Mouse (Mus musculus): ENCODE results near the gene Ppp1r1b.

The Ppp1r1b gene

DNA sequence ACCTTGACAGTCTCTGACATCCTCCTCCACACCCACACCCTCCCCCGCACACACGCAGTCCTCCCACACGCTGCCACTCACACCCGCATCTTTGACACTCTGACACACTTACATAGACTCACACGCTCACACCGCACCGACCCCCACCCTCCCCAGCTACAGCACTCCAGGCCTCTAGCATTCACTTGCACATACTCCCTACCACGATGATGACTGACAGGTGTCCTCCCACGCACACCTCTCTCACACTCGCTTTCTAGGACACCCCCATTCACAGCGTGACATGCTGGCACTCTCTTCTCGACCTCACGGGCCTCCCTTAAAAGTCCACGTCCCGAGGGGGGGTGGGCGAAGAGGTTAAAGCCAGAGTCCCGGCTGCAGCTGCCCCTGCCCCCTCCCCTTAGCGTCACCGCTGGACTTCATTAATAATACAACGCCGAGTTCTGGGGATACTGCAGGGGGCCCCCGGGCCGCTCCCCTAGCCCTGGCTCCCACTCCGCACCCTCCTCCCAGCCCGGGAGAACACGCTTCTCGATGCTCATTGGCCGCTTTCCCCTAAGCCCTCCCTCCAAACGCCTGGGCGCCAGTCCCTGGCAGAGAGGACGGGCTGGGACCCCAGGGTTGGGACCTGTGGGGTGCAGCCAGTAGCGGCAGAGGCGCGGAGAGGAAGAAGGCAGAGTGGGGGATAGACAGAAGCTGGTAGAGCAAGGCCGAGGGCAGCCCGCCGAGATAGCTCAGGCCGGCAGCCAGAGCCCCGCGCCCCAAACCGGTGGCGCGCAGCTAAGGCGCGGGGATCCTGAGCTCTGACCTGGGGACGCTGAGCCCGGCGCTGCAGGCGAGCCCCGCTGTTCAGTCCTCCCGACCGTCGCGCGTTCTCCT is at the start of gene Ppp1r1b:
Gene Ppp1r1b, plus strand, starts transcription at position 322 of the 879 bp plus-strand sequence.
- no peak for DNase-seq (ENCODE audit: low read depth, low spot score)

DNA sequence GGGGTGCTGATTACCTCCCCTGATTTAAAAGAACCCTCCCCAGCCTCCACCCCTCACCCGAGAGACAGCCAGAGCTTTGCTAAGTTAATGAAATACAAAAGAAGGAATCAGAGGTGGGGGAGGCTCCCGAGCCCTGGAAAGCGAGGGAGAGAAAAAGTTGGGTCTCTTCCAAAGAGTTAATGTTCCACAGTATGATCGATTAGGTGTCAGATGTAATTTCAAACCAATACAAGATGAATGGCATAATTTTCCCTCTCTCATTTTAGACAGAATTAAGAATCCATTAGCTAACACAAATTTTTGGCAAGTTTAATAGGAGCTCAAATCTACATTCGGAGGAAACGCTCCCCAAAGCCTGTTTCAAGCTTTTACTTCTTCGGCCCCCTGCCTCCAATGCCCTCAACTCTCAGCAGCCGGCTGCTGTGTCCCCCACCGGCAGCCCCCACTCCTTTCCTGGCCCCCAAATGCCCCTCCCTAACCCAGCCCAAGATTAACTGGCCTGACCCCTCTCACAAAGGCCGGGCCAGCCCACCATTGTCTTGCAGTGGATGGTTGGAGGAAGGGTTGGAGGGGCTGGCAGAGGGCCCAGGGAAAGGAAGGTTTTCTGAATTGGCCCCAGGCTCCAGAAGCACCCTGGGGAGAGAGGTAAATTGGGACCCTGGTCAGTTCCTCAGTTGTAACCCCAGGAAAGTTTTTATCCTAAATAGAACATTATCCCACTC is 49.6 kb upstream of the Ppp1r1b start:
- peak; percentile 64 for DNase-seq (ENCODE audit: low read depth, low spot score)

DNA sequence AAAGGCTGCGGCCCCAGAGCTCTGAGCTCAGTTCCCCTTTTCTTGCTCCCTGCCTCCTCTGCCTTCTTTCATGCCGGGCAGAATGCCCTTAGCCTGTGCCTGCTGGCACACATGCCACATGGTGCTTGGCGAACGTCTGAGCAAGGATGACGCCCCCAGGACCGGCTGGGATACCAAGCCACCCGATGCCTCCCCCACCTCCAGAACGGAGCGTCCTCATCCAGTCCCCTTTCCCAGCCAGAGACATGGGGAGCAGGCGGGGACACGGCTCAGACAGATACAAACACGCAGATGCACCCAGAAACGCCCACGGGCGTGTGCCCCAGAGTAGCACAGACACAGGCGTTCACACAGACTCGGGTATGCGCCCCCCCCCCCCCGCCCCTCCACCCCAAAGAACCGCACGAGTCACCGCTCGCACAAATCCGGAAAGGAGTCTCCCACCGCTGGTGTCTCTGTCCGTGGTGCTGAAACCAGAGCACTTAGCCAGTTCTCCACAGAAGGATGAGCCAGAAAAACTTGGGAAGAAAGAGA is 34.3 kb upstream of the Ppp1r1b start:
- peak; percentile 76 for DNase-seq (ENCODE audit: low read depth, low spot score)

DNA sequence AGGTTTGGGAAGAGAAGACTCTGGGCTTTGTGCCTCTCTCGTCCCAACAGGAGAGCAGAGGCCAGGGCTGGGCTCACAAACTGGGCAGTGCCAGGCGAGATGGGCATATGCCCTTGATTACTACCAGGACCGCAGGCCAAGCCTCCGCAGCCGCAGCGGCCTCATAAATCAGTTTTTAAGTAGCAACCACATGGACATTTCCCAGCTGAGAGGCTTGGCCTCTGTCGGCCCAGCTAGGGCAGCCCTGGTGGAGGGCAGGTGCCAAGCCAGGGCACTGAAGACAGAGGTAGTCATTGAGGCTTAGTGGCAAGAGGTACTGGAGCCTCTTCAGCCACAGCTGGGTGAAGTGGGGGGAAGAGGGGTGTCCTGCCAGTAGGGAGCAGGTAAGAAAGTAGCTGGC is 30.7 kb upstream of the Ppp1r1b start:
- DNase-seq (ENCODE audit: low read depth, low spot score) = no peak

GRCm38 (mm10) chr11:98318421-98319116 is 29.6 kb upstream of the Ppp1r1b start:
- no peak for DNase-seq (ENCODE audit: low read depth, low spot score)

DNA sequence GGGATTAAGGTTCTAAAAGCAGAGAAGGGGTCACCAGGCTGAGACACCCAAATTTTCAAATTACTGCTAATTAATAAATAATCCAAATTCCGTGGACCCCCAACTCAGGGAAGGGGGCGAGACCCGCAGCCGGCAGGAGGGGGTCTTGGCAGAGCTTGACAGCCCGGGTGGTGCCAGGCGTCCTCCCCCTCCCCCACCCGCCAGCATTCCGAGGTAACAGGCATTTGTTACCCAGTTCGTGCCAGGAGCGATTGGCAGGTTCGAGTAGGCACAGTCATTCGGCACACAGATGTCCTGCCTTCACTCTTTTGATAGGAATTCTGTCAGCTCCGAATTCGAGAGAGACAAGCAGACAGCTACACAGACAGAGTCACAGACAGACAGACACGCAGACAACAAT is 29.1 kb upstream of the Ppp1r1b start:
- no peak for DNase-seq (ENCODE audit: low read depth, low spot score)

- no peak for DNase-seq (ENCODE audit: low read depth, low spot score)
Measured at GRCm38 (mm10) chr11:98319544-98319943, 28.7 kb upstream of the Ppp1r1b start.

DNA sequence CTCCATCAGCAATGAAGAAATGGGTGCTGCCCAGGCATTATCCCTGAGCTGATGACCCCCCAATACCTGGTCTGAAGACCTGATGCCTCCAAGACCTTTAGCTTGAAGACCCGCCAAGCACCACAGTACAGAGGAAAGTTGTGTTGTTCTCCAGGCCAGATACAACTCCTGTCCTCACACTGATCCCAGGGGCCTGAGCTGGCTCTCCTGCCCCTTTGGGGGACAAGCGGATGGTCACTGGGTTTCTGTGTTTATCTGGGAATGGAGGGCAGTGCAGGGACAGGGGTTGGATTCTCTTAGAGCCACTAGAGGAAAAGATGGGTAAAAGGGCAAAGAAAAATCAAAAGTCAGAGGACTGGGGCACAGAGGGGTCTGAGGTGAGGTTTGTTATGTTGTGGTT is 28.3 kb upstream of the Ppp1r1b start:
- no peak for DNase-seq (ENCODE audit: low read depth, low spot score)

DNA sequence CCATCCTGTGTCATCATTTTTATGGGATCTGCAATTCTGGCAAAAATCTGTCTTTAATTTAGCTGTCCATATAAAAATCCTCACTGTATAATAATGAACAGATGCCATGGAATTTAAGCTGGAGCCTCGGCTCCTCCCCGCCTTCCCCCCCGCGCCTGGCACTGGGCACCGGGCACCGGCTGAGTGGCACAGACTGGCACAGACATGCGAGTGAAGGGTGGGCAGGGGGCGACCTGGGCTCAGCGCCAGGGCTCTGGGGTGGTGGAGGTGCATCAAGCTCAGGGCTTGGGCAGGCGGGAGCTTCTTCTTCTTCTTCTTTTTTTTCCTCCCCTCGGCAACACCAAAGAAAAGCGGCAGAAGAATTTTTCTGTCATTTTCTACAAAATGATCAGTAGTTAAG is 27.8 kb upstream of the Ppp1r1b start:
- no peak for DNase-seq (ENCODE audit: low read depth, low spot score)

- no peak for DNase-seq (ENCODE audit: low read depth, low spot score)
Measured at GRCm38 (mm10) chr11:98320806-98321676, 27.2 kb upstream of the Ppp1r1b start.

- DNase-seq (ENCODE audit: low read depth, low spot score) = no peak
Measured at GRCm38 (mm10) chr11:98321677-98322003, 26.6 kb upstream of the Ppp1r1b start.

DNA sequence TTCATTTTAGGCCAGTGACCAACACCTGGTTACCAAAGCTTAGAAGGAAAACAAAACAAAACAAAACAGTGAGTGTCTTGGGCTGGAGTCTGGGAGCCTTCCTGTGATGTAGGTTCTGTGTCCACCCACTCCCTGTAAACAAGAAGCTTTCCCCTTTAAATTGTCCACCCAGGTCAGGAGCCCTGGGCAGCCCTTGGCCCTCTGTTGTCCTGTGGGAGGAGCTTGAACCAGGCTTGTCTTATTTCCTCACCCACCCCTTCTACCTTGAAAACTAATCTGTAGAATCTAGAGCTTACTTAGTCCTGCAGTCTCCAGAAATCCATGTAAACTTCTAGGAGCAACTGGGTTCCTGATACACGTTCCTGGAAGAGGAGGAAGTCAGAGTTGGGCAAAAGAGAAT is 26.0 kb upstream of the Ppp1r1b start:
- DNase-seq (ENCODE audit: low read depth, low spot score) = no peak

DNA sequence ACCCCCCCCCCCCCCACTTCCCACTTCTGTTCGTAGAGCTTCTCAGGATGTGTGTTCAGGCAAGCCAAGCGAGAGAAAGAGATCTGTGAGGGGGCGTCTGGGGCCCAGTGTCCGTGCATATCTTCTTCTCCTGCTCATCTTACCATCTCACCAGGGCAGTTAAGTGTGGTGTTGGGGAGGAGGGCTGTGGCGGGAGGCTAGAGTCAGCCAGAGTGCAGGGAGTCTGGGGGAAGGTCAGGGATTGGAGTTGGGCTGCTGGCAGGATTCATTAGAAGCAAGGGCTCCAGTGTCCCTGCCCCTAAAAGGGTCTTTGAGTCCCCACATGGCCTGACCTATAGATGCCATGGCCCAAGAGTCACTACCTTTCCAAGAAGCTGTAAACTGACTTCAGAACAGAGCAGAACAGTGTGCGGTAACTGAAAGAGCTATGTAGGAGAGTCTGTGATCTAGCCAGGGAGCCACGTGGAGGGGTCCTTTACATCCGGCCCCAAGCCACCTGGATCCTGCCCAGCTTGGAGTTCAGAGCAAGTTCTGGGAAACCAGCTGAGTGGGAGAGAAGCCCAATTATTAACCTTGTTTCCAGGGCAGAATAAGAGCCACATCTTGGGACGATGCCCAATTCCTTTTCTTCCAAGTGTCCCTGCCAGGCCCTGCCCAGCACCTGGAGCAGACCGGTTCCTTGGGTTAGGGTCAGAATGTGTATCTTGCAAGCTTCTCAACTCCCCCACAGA is 24.9 kb upstream of the Ppp1r1b start:
- DNase-seq (ENCODE audit: low read depth, low spot score) = no peak

GRCm38 (mm10) chr11:98323933-98324332 is 24.3 kb upstream of the Ppp1r1b start:
- peak; percentile 71 for DNase-seq (ENCODE audit: low read depth, low spot score)

- no peak for DNase-seq (ENCODE audit: low read depth, low spot score)
Measured at GRCm38 (mm10) chr11:98325191-98325820, 22.9 kb upstream of the Ppp1r1b start.

DNA sequence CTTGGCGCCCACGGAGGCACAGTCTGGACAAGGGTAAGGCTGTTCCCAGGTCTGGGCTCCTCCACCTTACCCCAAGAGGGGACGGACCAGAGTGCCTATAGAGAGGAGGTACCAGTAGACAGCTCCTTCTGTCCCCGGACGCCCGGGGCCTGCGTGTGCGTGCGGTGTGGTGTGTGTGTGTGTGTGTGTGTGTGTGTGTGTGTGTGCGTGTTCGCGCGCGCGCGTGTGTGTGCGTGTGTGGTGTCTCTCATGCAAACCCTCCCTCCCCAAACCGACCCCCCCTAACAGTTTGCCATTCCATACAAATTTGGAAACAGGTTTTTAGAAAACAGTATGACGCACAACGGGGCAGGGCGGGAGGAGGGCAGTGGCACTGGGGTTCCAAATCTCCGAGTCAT is 22.4 kb upstream of the Ppp1r1b start:
- no peak for DNase-seq (ENCODE audit: low read depth, low spot score)

DNA sequence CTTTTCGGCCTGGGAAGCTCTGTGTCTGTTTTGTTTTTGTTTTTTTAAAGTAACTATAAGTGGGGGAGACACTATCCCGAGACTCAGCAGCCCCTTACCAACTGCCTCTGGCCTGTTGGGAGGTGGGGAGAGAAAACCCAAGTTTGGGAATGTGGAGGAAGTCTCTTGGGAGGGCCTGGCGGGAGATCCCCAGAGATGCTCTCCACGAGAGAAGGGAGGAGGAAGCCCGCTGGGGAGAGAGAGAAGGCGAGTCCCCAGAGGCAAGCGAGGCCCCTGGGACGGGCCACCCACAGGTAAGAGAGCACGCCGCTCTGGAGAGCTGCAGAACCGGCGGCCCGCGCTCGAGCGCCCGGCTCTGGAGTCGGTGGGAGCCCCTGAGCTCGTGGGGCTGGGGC is 21.5 kb upstream of the Ppp1r1b start:
- DNase-seq (ENCODE audit: low read depth, low spot score) = no peak

DNA sequence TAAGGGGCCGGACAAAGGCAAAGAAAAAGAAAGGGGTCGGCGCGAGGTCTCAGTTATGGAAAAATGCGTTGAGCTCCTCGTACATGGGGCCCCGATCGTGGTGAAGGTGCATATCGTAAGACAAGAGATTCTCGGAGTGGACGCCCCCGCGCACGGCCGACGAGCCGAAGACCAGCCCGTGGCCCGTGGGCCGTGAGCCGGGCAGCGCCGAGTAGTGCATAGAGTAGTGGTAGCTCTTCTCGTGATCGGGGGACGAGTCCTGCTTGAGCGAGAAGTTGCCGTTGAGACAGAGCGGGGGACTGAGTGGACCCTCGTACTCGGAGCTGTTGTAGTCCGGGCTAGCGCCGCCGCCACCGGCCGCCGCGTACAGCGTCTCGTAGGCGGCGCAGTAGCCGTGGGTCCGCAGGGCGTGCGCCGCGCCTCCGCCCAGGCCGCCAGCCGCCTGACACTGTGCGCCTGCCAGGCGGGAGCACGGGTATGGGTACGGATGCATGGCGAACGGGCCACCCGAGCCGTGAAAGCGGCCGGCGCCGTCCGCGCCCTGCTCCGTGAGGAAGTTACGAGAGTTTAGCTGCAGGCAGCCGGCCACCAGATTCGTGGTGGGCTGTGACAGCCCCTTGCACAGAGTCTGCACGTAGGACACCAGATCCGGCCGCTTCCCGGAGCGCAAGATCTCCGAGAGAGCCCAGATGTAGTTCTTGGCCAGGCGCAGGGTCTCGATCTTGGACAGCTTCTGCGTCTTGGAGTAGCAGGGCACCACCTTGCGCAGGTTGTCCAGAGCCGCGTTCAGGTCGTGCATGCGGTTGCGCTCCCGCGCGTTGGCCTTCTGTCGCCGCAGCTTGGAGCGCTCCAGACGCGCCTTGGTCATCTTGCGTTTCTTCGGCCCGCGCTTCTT is 20.8 kb upstream of the Ppp1r1b start:
- peak; percentile 65 for DNase-seq (ENCODE audit: low read depth, low spot score)

DNA sequence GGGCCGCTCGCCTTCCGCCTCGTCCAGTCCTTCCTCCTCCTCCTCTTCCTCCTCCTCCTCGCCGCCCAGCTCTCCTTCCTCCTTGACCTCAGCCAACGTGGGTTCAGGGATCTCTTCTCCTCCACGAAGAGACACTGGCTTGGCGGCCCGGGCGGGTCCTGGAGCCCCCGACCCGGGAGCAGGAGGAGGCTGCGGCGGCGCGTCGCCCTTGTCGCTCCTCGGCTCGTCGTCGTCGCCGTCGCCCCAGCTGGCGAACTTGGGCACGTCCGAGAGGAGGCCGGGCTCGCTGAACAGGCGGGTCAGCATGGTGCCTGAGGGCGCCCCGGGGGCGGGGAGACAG is 20.2 kb upstream of the Ppp1r1b start:
- no peak for DNase-seq (ENCODE audit: low read depth, low spot score)
